Mouse (Mus musculus) NIH3T3 (cell line): Measurements from ENCODE around the gene Fbxl15.
A peak's percentile ranks its signal among the peaks of the same experiment; 100 is the strongest.

Experiments used
- DNase-seq: peaks from one replicate; pipeline ENCODE4 v3.0.0-alpha.2; 2012; ENCODE audit warnings: low read depth

Fbxl15 gene

GRCm38 (mm10) chr19:46328081-46329030 lies at the start of gene Fbxl15:
Gene Fbxl15 (plus strand): TSS chr19:46328184.
- DNase-seq = peak; percentile 99

GRCm38 (mm10) chr19:46282081-46282849 lies 45.7 kb upstream of the Fbxl15 start:
- peak; percentile 39 for DNase-seq

GRCm38 (mm10) chr19:46284686-46285085 lies 43.3 kb upstream of the Fbxl15 start:
- no peak for DNase-seq

DNA sequence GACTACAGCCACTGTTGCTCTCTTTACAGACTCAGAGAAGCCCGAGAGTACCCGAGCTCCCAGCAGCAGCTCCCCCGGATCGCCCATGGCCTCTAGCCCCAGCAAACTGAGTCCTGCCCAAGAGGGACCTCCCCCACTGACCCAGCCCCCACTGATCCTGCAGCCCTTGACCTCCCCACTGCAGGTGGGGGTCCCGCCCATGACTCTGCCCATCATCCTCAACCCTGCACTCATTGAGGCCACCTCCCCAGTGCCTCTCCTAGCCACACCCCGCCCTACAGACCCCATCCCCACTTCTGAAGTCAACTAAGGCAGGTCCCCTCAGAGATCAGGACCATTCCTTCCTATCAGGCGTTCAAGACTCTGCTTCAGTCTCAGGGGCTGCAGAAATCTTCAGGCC lies 42.4 kb upstream of the Fbxl15 start:
- DNase-seq = no peak

- no peak for DNase-seq
Observed at GRCm38 (mm10) chr19:46286047-46286446, 41.9 kb upstream of the Fbxl15 start.

DNA sequence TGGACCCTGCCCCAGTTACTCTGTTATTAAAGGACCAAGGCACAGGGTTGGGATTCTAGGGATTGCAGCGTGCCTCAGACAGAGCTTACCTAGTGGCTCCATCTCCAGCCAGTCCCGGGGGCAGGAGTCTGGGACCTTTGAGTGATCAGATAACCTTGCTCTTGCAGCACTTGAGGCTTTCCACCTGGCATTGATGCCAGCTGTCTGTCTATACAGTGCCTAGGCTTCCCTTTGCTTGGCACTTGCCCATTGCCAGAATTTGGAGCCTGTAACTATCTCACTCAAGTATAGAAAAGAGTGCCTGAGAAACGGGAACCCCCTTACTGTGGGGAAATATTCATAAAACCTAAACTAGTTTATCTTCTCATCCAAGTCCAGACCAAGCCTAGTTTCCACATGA lies 41.1 kb upstream of the Fbxl15 start:
- DNase-seq = no peak

- no peak for DNase-seq
Observed at GRCm38 (mm10) chr19:46287566-46287965, 40.4 kb upstream of the Fbxl15 start.

DNA sequence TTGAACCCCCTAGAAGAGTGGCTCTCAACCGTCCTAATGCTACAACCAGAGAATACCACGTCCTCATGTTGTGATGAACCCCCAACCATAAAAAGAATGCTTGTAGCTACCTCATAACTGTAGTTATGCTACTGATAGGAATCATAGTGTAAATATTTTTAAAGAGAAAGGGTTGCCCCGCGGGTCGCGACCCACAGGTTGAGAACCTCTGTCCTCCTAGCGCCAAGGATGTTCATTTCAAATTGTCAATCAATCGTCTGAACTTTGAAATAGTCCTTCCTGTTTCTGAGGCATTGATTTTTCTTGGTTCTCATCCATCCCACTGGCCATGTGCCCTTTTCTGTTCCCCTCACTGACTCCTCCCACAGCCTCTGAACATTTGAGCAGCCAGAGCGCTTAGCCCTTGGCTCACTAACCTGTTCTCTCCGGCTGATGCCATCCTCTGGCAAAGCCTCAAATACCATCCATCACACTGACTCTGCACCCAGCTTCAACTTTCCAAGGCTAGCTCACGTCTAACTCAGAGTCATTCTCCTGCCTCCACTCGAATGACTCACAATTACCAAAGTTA lies 37.4 kb upstream of the Fbxl15 start:
- peak; percentile 56 for DNase-seq

DNA sequence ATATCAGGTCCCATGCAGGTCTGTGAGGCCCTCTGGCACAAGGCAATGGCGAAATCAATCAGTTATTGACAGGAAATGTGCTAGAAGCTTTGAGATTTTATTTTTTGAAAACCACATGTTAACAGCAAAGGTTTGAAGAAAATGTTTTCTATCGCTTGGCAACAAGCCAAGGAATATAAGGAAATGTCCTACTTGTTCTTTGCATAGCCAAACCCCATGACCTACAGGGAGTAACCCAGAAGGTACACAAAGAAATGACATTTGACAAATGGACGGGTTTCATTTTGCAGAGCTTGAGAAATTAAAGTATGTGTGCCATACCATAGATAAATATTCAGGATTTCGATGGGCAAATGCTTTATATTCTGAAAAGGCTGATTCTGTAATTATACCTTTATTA lies 31.0 kb upstream of the Fbxl15 start:
- DNase-seq = no peak

DNA sequence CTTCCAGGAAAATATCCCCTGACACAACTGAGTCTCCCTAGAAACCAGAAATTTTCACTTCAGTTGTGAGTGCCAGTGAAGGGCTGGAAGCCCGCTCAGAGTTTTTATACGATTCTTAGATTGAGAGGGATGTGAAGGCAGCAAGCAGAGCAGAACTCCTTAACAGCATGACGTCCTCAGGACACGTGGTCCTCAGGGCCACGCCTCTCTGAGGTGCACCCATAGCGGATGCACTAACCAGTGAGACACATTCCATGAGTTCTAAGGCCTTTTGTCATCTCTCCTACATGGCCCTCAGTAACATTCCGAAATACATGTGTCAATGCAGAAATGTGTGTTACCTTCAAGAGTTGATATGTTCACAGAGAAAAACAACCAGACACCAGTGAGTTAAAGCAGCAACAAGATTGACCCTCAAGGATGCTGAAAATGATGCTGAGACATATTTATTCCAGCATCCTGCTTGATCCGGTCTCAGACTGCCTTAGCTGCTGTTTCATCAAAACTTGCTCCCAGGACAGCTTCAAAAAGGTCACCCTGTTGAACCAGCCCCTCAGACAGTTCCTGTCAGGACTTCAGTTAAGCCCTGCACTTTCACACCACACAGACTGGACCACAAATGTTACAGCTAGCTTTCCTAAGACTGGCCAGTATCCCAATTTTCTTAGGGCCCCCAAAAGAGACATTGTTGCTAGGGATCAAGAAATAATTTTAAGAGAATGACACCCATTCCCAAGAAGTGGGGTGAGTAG lies 27.5 kb upstream of the Fbxl15 start:
- DNase-seq = no peak

GRCm38 (mm10) chr19:46302551-46302950 lies 25.4 kb upstream of the Fbxl15 start:
- no peak for DNase-seq

GRCm38 (mm10) chr19:46303251-46304215 lies 24.5 kb upstream of the Fbxl15 start:
- DNase-seq = no peak

GRCm38 (mm10) chr19:46304216-46304841 lies 23.7 kb upstream of the Fbxl15 start, which contains the start of gene Nfkb2:
Gene Nfkb2 (plus strand): TSS chr19:46304320.
- DNase-seq = peak; percentile 98

GRCm38 (mm10) chr19:46304908-46305333 lies 23.1 kb upstream of the Fbxl15 start:
- DNase-seq = no peak

- peak; percentile 97 for DNase-seq
Observed at GRCm38 (mm10) chr19:46305432-46306267, 22.3 kb upstream of the Fbxl15 start.

DNA sequence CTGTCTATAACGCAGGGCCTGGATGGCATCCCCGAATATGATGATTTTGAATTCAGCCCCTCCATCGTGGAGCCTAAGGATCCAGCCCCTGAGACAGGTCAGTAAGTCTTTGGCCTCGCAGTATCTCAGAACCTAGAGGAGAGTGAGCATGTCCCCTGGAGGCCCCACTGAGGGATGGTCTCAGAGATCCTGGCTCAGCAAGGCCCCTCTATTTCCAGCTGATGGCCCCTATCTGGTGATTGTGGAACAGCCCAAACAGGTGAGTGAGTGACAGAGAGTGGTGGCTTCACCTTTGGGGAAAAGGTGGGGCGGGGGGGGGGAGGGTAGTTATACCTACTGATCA lies 21.7 kb upstream of the Fbxl15 start:
- no peak for DNase-seq

DNA sequence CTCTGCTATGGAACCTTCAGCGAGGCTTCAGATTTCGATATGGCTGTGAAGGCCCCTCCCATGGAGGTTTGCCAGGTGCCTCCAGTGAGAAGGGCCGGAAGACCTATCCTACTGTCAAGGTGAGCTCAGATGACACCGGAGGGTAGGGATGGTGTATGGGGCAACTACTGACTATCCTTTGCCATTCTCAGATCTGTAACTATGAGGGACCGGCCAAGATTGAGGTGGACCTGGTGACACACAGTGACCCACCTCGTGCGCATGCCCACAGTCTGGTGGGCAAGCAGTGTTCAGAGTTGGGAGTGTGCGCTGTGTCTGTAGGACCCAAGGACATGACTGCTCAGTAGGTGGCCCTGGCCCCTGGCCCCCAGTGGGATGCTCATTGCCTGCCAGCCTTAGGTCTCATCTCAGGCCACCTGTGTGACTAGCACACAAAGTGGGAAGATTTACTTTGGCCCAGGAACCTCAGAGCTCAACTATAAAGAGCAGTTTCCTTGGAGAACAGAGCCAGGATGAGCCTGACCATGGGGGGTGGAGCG lies 21.2 kb upstream of the Fbxl15 start:
- DNase-seq = no peak

DNA sequence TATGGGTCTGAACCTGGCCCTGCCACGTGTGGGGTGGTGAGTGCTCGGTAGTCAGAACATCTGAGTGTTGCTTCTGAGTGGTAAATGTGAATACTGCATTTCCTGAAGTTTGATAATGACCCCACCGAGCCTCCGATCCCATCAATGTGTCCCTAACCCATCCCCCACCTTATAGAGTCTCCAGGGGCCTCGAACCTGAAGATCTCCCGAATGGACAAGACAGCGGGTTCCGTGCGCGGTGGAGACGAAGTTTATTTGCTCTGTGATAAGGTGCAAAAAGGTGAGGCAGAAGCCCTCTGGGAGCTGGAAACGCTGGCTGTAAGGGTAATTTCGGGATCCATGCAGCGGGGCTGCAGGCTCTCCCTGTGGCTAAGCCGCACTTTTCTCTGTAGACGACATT lies 20.2 kb upstream of the Fbxl15 start:
- DNase-seq = no peak

GRCm38 (mm10) chr19:46308303-46308702 lies 19.7 kb upstream of the Fbxl15 start:
- DNase-seq = no peak
